Mouse (Mus musculus): ENCODE results near the gene Auts2.

Auts2 gene

DNA sequence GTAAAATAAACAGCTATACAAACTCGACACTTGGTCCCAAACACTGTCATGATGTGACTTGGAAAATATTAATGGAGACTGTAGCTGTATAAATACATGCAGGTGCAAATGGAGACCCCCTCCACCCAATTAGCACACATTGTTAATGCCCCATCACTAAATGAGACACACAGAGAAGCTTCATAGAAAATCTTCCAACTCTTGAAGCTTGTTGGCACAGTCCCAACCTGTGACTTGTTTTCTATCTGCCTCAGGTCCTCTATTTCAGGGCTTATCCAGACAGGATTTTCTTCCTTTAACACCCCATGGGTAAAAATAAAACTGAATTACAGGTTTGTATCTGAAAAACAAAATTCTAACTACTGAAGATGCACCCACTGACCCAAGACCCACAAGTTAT lies 272.2 kb downstream of the Auts2 start:
- in situ Hi-C loops (cut with MboI; ENCODE audit: low sequenced_read_pairs), result no loop called here

DNA sequence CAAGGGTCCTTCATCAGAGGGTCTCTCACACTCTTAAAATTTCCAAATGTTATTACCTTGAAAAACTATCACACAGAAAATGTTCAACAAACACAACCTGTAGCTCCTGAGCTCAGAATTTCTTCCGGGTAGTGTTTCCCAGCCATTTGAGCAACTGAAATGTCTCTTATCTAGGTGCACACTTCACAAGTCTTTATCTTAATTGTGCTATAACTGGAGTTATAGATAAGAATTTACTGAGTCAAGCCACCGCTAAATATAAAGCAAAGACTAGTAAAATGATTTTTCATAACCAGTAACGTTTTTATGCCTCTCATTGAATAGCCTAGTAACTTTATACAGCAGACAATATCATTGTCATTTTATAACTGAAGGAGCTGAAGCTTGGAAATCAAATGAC lies 273.1 kb downstream of the Auts2 start:
- in situ Hi-C loops (cut with MboI; ENCODE audit: low sequenced_read_pairs), result no loop called here

DNA sequence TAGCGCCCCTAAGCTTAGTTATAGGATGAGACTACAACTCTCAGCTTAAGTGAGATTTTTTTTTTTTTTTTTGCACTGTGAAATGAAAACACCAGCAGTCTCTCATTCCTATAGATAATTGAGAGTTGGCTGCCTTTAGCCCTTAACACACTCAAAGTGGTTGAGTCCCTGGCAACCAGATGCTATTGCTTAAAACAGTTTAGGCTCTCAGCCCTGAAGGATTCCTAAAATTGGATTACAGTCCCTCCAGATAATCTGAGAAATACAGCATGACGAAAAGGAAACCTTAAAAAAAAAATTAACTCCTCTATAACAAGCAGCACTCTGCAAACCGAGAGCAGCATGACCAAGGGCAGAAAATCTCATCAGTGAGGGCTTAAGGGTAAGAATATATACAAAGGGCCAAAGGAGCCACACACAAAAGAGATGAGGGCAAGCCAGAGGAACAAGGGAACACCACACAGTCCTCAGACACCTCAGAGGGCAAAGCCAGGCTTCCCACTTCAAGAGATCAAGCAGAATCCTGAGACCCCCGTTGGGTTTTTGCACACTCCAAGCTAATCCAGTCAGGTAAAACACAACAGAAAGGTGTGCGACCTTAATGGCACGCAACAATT lies 274.7 kb downstream of the Auts2 start:
- in situ Hi-C loops (cut with MboI; ENCODE audit: low sequenced_read_pairs), result no loop called here

DNA sequence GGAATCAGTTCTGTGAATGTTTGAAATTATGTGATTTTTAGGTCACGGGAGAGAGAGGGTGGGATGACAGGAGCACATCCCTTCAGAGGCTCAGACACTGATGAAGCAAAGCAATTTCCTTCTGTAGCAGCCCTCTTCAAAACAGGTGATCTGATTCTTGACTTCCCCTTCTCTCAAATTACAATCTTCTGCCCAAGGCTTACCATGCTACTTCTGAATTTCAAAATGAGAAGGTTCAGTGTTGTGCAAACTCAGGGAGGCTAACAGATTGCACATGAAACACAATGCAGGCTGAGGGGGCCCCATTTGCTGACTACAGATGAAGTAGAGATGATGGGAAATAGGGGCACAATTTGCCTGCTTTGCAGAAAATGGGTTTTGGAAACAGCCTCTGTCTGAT lies 278.1 kb downstream of the Auts2 start:
- in situ Hi-C loops (cut with MboI; ENCODE audit: low sequenced_read_pairs), result no loop called here

DNA sequence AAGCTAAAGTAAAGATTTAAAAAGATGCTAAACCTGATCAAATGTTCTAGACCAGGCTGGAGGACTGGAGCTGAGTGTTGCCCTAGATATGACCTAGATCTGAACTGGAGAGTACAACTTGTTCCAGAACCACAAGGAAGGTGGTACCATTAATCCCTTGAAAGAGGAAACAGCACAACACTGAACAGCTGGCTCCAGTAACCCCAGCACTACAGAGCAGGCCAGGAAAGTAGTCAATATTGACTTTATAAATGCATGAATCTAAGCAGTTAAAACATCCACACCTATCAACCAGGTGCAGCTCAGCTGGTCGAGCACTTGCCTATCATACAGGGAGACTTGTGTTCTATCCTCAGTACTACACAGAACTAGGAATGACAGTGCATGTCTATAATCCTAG lies 281.4 kb downstream of the Auts2 start:
- in situ Hi-C loops (cut with MboI; ENCODE audit: low sequenced_read_pairs), result no loop called here

DNA sequence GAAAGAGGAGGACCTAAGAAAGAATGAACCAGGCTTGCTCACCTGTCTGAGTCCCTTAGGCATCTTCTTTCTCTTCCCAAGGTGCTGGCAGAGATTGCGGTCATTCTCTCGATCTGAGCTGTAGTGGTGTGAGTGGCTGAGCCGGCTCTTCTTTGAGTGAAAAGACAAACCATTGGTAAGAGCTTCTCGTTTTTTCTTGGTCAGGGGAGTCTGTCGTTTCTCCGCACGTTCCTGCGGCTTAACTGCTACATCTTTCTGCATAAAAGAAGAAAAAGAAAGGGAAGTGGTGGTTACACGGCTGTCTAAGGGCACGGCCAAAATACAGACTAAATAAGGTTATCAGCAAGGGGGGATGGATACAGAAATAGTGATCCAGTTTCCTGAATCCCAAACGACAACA lies 284.3 kb downstream of the Auts2 start:
- in situ Hi-C loops (cut with MboI; ENCODE audit: low sequenced_read_pairs), result no loop called here

DNA sequence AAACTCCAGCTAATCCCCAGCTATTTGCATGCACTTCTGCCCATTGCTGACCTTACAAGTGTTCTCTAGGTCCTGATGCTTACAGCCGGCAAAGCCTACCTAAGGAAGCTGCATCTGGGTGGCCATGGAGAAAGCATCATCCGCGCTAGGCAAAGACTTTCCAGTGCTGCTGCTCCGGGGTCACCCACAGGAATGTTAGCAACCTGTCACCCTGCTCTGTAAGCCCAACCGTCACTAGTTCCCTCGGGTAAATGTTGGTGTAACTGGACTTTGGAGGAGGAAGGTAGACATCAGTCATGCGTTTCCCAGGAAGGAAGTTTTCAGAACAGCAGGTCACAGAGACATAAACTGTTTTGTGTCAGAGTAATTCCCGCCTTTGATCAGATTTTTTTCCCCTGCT lies 287.6 kb downstream of the Auts2 start:
- in situ Hi-C loops (cut with MboI; ENCODE audit: low sequenced_read_pairs), result no loop called here

DNA sequence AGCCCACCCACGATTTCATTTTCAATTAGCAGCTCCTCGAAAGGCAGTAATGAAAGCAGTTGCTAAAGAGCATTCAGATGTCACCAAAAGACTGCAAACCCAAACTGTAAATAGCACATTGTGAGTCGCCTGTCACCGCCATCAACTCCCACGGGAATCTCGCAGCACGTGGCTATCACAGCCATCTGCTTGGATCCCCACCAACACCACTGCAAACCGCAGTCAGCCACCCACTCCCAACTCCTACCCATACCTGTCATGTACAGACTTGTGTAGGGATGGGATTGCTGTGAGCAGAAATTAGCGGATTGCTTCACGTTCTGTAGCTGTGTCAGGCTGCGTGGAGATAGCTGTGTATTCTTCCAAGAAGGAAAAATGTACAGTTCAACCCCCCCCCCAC lies 293.6 kb downstream of the Auts2 start:
- in situ Hi-C loops (cut with MboI; ENCODE audit: low sequenced_read_pairs), result no loop called here

DNA sequence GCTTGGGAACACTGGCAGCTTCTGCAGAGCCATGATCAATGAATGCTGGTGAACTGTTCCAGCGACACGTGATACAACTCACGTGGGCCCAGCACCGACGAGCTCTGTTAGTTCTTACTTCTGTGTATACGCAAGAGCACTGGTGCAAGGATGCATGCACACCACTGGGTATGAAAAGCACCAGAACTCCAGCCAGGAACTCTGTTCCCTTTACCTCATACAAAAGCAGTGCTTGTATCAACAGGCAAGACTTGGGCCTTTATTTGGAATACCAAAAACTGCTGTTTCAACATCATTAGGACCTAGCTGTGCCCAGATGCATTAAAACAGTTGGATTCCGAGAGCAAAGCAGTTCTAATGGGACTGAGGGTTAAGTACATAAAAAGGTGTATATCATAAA lies 295.1 kb downstream of the Auts2 start:
- in situ Hi-C loops (cut with MboI; ENCODE audit: low sequenced_read_pairs), result no loop called here

DNA sequence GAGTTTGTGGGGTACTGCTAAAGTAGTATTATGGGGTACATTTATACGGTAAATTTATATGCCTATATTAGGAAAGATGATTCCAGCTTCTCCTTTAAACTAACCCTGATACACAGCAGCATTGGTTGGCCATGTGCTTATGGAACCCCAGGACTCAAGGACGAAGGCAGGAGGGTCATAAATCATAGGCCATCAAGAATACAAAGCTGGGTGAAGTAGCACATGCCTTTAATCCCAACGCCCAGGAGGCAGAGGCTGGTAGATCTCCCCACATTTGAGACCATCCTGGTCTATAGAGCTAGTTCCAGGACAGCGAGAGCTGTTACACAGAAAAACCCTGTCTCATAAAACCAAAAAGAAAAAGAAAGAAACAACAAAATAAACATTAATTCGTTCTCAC lies 307.7 kb downstream of the Auts2 start:
- in situ Hi-C loops (cut with MboI; ENCODE audit: low sequenced_read_pairs), result no loop called here

DNA sequence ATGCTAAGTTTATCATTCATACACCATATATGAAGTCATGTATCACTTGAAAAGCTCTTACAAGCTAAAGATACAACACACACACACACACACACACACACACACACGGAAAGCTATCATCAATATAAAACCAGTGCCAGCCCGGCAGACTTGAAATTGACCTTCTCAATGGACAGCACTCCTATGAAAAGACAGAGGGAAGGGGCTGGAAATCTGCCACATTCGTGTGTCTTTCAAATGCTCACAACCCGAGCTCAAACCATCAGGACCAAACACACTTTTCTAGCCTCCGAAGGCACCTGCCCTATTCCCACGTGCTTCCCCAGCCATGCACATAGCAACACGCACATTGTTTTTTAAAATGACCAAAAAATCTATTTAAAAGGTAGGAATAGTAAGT lies 308.7 kb downstream of the Auts2 start:
- in situ Hi-C loops (cut with MboI; ENCODE audit: low sequenced_read_pairs), result no loop called here

DNA sequence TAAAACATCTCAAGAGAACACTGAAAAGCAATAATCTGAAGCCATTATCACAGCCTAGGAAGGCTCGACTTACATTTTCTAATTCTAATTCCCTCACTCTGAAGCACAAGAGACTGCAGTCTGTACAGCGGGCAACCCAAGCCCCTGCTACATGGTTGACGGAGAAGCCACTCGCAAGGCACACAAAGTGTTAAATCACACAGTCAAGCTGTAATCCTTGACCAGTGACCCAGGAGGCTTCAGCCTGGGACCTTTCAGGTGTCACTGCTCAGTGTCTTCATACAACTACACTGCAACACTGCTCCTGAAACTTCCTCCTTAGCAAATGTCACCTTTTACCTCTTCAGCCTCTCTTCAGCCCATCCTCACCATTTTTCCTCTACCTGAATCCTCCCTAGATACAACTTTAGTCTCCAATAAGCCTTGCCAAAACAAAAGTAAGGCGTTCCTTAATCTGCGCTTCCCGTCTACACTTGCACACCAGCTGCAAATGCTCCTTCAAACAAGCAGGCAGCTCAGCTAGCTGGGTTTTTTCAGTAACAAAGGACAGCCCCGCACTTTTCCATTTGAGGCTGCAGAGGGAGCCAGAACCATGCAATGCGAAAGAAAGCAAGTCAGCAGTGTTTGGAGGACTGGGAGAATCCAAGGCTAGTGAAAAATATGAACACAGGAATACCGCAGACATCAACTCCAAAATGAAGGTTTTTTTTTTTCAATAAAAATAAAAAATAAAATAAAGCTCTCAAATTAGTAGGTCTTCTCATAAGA lies 311.7 kb downstream of the Auts2 start:
- in situ Hi-C loops (cut with MboI; ENCODE audit: low sequenced_read_pairs), result no loop called here

DNA sequence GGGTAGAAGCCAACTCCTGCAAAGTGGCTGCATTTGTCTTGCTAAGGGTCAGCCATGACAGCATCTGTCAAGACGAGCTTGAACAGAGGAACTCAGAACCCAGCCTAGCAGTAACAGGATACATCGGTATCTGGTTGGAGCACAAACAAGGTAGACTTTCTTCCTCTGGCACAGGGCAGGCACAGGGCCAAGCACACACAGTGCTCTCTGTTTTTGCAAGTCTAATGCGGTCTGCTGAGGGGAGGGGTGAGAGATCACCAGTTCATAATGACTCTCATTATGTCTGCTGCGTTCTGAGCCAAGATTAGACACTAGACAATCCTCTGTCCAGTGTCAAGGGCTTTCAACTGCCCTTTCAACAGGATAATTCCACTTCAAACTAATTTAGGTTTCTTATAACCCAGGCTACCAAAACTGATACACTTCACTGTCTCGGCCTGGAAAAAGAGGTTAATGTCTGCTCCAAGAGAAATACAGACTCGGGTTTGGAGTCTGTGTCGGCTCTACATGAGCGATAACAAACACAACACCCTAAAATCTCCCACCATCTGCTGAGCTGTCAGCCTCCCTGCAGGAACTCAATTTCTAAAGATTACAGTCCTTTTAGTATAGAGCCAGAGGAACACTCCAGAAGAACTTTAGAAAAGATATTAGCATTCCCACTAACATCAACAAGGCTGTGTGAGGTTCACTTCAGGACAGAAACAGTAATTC lies 313.3 kb downstream of the Auts2 start:
- in situ Hi-C loops (cut with MboI; ENCODE audit: low sequenced_read_pairs), result no loop called here

DNA sequence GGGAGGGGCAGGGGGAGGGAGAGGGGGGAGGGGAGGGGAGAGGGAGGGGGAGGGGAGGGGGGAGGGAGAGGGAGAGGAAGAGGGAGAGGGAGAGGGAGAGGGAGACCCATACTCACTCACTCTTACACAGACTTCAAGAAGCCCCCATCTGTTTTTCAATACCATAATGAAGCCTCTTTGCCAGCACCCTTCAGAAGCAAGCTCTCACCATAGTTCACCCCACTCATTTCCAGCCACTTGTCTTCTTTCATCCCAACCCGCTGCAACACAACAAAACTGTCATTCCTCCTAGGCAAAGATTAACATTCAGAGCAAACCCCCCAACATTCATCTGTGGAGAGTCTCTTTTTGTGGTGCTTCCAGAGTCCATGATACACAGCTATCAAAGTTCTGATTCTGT lies 314.1 kb downstream of the Auts2 start:
- in situ Hi-C loops (cut with MboI; ENCODE audit: low sequenced_read_pairs), result no loop called here

DNA sequence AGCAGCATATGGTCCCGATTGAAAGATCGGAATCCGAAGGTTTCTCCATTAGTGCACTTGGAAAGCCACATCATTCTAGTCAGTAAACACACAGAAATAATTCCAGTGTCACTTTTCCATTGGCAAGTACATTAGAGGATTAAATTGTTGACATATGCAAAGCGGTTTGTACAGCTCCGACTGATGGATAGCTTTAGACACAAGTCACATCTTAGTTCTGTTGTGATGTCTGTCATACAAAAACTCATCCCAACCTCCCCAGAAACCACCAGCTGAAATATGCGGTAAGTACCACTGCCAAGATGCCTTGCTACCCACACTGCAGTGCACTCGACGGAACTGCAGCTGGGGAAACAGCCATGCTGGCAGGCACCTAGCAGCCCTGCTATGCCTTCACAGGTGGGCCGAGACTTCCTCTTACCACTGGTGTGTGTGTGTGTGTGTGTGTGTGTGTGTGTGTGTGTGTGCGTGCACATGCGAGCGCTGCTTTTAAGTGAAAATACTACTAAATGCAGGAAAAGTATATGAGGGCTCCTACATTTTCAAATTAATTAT lies 322.7 kb downstream of the Auts2 start:
- in situ Hi-C loops (cut with MboI; ENCODE audit: low sequenced_read_pairs), result no loop called here

DNA sequence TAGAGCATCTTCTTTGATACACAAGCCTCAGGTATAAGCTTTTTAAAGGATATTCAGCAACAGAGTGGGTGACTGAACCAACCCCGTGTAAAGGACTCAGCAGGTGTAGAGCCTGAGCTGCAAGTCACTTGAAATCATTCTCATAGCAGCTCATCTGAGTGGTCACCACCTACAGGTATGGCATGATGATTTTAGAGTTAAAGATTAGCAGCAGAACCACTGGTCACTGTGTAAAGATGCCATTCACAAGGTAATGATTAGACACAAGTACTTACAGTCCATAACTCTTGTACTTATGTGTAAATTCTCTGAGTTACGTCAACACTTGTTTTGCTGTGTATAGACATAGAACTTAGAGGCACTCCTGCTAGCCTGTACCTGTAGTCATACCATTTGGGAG lies 327.0 kb downstream of the Auts2 start:
- in situ Hi-C loops (cut with MboI; ENCODE audit: low sequenced_read_pairs), result no loop called here

DNA sequence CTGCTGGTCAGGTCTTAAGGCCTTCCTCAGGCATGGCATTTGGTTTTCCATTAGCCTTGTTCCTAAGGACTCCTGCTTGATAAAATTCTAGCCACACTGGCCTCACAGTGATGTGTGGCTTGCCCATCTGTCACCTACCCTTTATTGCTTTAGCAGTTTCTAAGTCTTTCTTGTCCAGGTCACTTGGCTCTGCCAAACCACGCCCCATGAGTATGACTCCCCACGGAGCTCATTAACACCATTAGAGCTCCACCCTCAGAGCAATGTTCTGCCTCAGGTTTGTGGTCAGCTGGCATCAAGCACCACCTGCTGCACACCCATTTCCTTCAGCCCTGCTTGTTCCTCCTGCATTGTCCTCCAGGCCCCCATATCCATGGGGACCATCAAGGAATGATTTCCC lies 330.7 kb downstream of the Auts2 start:
- in situ Hi-C loops (cut with MboI; ENCODE audit: low sequenced_read_pairs), result no loop called here

DNA sequence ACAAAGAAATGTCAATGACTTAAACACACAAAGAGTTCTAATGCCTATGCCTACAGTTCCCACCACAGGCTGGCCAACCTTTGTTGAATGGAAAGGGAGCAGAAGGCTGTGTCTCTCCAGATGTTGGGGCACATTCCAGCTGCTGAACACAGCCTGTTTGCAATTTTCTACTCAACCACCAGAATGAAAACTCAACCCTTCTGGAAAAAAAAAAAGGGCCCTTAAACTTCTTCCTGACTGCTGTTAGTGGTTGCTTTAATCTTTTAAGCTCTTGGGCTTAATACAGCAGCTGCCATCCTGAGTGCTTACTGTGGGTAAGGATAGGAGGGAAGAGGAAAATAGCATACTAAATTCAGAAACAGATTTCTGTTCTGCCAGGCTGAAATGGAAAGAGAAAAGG lies 333.4 kb downstream of the Auts2 start:
- in situ Hi-C loops (cut with MboI; ENCODE audit: low sequenced_read_pairs), result no loop called here

DNA sequence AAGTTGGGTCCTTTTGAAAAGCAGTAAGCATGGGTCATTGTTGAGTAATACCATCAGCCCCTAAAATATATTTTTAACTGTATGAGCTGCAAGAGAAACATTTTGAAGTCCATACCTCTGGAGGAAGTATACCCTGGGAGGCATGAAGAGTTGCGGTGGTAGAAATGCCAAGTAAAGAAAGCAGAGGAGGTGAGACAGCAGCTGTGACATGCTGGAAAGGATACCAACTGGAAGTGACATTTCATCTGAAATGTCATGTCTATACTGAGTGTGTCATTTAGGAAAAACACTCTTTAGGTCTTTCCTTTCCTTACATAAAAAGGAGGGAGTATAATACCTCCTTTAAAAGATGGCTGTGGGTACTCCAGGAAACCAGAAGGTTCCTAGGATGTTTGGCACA lies 336.9 kb downstream of the Auts2 start:
- in situ Hi-C loops (cut with MboI; ENCODE audit: low sequenced_read_pairs), result no loop called here

DNA sequence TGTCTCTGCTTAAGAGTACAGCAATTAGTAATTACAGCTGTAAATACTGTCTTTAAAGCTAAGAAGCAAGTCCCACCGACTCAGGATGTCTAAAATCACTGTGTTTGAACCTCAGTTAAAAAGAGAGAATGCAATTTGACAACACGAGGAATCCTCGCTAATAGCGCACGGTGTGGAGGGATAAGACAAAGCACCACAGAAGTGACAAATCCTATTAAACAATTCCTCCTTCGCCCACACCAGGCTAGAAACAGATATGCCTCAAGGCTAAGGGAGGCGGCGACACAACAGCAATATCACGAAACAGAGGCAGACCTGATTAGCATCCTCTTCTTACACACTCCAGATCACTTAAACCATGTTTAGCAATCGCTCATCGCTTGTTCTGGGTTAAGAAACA lies 339.3 kb downstream of the Auts2 start:
- in situ Hi-C loops (cut with MboI; ENCODE audit: low sequenced_read_pairs), result no loop called here

DNA sequence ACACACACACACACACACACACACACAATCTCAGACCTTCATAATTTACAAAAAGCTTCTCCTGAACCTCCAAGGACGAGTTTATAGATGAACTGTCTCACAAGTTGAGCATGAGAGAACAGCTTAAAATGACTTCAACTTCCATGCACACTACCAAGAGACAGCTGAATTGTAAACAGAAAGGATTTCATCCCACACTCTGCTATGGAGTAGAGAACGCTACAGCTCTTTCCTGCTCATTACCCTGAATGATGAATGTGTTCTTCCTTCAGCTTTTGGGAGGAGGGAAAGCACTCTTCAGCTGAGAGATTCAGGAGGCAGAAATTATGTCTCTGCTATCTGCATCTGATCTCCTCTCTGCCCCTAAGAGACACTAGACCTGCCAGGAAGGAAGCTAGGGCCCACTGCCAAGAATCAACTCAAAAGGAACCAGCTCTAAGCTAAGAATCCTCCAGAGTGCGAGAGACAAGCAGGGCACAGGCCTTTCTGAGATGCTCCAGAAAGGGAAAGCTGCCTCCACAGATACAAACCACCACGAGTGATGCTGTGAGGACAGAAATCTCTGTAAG lies 342.0 kb downstream of the Auts2 start:
- in situ Hi-C loops (cut with MboI; ENCODE audit: low sequenced_read_pairs), result no loop called here

DNA sequence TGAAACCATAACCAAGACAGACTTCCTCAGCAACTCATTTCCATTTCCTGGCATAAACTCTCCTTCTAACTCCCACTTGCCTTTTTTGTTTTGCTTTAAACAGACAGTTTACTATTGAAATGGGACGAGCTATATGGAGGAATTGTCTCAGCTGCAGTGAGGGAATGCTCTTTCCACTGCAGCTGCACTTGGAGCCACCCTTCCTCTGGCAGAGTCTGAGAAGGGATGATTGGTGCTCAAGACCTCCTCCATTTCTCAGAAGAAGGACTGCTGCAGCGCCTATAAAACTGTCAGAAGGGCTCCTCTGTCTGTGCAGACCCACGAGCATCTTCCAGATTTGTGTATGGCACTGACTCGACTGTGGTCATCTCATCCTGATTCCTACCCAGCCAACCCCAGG lies 342.5 kb downstream of the Auts2 start:
- in situ Hi-C loops (cut with MboI; ENCODE audit: low sequenced_read_pairs), result no loop called here

Data from CH12F3 (cell line).